Mouse (Mus musculus) intestine, embryonic 16.5 days (tissue): Measurements from ENCODE around the gene Sec61a2. TPM values are rescaled to one million over a fixed set of nuclear protein-coding genes. Genes with fewer than 3 reads are reported as not detected.
A peak's percentile ranks its signal among the peaks of the same experiment; 100 is the strongest.

Experiments
- ATAC-seq: fragments of 200-750 bp; cut with Nextera tagmentation; 2 replicates; pipeline ENCODE4 v1.8.0; 2017; ENCODE audit warnings: moderate TSS enrichment, moderate library complexity
- H3K27ac ChIP-seq: fragments of 300-500 bp; sonication (generic); 2 replicates; pipeline ENCODE4 v1.5.1; 2014; ENCODE audit warnings: mild to moderate bottlenecking, low read length
- H3K27me3 ChIP-seq: fragments of 300-500 bp; sonication (generic); replicated peaks from 2 replicates; pipeline ENCODE4 v1.6.1; 2014; ENCODE audit warnings: low read length, control low read depth, mixed read lengths; ENCODE audit not compliant: control insufficient read depth, insufficient read depth
- H3K36me3 ChIP-seq: fragments of 300-500 bp; sonication (generic); 2 replicates; pipeline ENCODE4 v1.6.1; 2014; ENCODE audit warnings: low read length, control low read depth; ENCODE audit not compliant: control insufficient read depth, insufficient read depth
- H3K4me1 ChIP-seq: fragments of 300-500 bp; sonication (generic); 2 replicates; pipeline ENCODE4 v1.6.1; 2014; ENCODE audit warnings: low read length, control low read depth, mixed read lengths; ENCODE audit not compliant: control insufficient read depth, insufficient read depth
- H3K4me2 ChIP-seq: fragments of 300-500 bp; sonication (generic); 2 replicates; pipeline ENCODE4 v1.6.1; 2014; ENCODE audit warnings: low read depth, low read length, control low read depth
- H3K4me3 ChIP-seq: fragments of 300-500 bp; sonication (generic); 2 replicates; pipeline ENCODE4 v1.5.1; 2014; ENCODE audit warnings: mild to moderate bottlenecking, low read length
- H3K9ac ChIP-seq: fragments of 300-500 bp; sonication (generic); 2 replicates; pipeline ENCODE4 v1.6.1; 2014; ENCODE audit warnings: low read depth, low read length
- H3K9me3 ChIP-seq: fragments of 300-500 bp; sonication (generic); 2 replicates; pipeline ENCODE4 v1.6.1; 2016; ENCODE audit warnings: low read length, control low read depth; ENCODE audit not compliant: control insufficient read depth
- WGBS: fragments of 180-500 bp; shearing (Covaris S2); extraction: QIAGEN DNeasy Blood & Tissue Kit; methylation state at CpG from one replicate; pipeline ENCODE4 v1.1.7; 2014; 5-methylcytosine and 5-hydroxymethylcytosine counted together
- polyA plus RNA-seq: library from polyadenylated mRNA; unstranded; fragments of >200 nt; fragmentation: Nextera tagmentation; extraction: Ambion mirVana; gene quantifications from 2 replicates; pipeline ENCODE4 v1.2.1, GENCODE M21; 2015

Sec61a2 gene
- polyA plus RNA-seq, 1 experiment from 2014 or later = 61.8 TPM

- 0 out of 2 replicates have a peak, but pooled peaks cover 3% of the 10 kb centered on the region for H3K4me1 ChIP-seq
- no peak overlapping the region for H3K4me2 ChIP-seq
- no peak overlapping the region for H3K9ac ChIP-seq
- no peak overlapping the region for H3K4me3 ChIP-seq
- H3K9me3 ChIP-seq = no peaks in the 10 kb centered on the region
- 91% methylated on average over 3 of the region's 3 CpGs for WGBS
- no peak for ATAC-seq
- H3K27ac ChIP-seq = no peak overlapping the region
- no peaks in the 10 kb centered on the region for H3K36me3 ChIP-seq
- H3K27me3 ChIP-seq = no peaks in the 10 kb centered on the region
These were observed 39.7 kb upstream of the Sec61a2 start for GRCm38 (mm10) chr2:5934936-5935335.

- Histone ChIP-seq H3K27ac (no peak overlapping the region), H3K9me3 (no peaks in the 10 kb centered on the region), H3K4me1 (0 out of 2 replicates have a peak, but pooled peaks cover 3% of the 10 kb centered on the region), H3K36me3 (no peaks in the 10 kb centered on the region), H3K4me2 (no peak overlapping the region), H3K27me3 (no peaks in the 10 kb centered on the region), H3K9ac (no peak overlapping the region), H3K4me3 (no peak overlapping the region)
- WGBS = 92% methylated on average over 5 of the region's 5 CpGs
- ATAC-seq = no peak
These were observed 36.7 kb upstream of the Sec61a2 start for GRCm38 (mm10) chr2:5931938-5932337.

- Histone ChIP-seq H3K27me3 (no peaks in the 10 kb centered on the region), H3K36me3 (no peaks in the 10 kb centered on the region), H3K4me3 (no peak overlapping the region), H3K4me2 (no peak overlapping the region), H3K4me1 (0 out of 2 replicates have a peak, but pooled peaks cover 3% of the 10 kb centered on the region), H3K27ac (peak overlapping the region; percentile 50), H3K9me3 (no peaks in the 10 kb centered on the region), H3K9ac (no peak overlapping the region)
- peak; percentile 43 for ATAC-seq
- WGBS = 82% methylated on average over 18 of the region's 18 CpGs
These were observed 35.2 kb upstream of the Sec61a2 start for GRCm38 (mm10) chr2:5930291-5931054.

GRCm38 (mm10) chr2:5929793-5930192, 34.6 kb upstream of the Sec61a2 start:
- H3K9ac ChIP-seq = no peak overlapping the region
- no peaks in the 10 kb centered on the region for H3K36me3 ChIP-seq
- 74% methylated on average over 5 of the region's 5 CpGs for WGBS
- H3K9me3 ChIP-seq = no peaks in the 10 kb centered on the region
- ATAC-seq = peak; percentile 89
- no peaks in the 10 kb centered on the region for H3K27me3 ChIP-seq
- H3K4me2 ChIP-seq = no peak overlapping the region
- H3K4me1 ChIP-seq = 0 out of 2 replicates have a peak, but pooled peaks cover 3% of the 10 kb centered on the region
- no peak overlapping the region for H3K4me3 ChIP-seq
- peak overlapping the region; percentile 50 for H3K27ac ChIP-seq

GRCm38 (mm10) chr2:5927481-5927880, 32.2 kb upstream of the Sec61a2 start:
- WGBS = 94% methylated on average over 5 of the region's 5 CpGs
- Histone ChIP-seq H3K4me2 (no peak overlapping the region), H3K36me3 (no peaks in the 10 kb centered on the region), H3K27ac (no peak overlapping the region), H3K4me3 (no peak overlapping the region), H3K9me3 (no peaks in the 10 kb centered on the region), H3K9ac (no peak overlapping the region), H3K27me3 (no peaks in the 10 kb centered on the region), H3K4me1 (0 out of 2 replicates have a peak, but pooled peaks cover 3% of the 10 kb centered on the region)
- ATAC-seq = no peak

- WGBS = 83% methylated on average over 9 of the region's 9 CpGs
- Histone ChIP-seq H3K4me1 (no peaks in the 10 kb centered on the region), H3K4me3 (no peak overlapping the region), H3K9me3 (no peaks in the 10 kb centered on the region), H3K4me2 (no peak overlapping the region), H3K27ac (no peak overlapping the region), H3K36me3 (no peaks in the 10 kb centered on the region), H3K9ac (no peak overlapping the region), H3K27me3 (no peaks in the 10 kb centered on the region)
- ATAC-seq = no peak
These were observed 28.6 kb upstream of the Sec61a2 start for GRCm38 (mm10) chr2:5923786-5924185.

GRCm38 (mm10) chr2:5922823-5923222, 27.6 kb upstream of the Sec61a2 start:
- no peak for ATAC-seq
- WGBS = 96% methylated on average over 6 of the region's 6 CpGs
- H3K9ac ChIP-seq = no peak overlapping the region
- H3K27ac ChIP-seq = no peak overlapping the region
- H3K27me3 ChIP-seq = no peaks in the 10 kb centered on the region
- no peaks in the 10 kb centered on the region for H3K36me3 ChIP-seq
- no peaks in the 10 kb centered on the region for H3K4me1 ChIP-seq
- H3K9me3 ChIP-seq = no peaks in the 10 kb centered on the region
- no peak overlapping the region for H3K4me2 ChIP-seq
- no peak overlapping the region for H3K4me3 ChIP-seq

GRCm38 (mm10) chr2:5911282-5911965, 16.2 kb upstream of the Sec61a2 start:
- no peak overlapping the region for H3K9ac ChIP-seq
- no peak for ATAC-seq

GRCm38 (mm10) chr2:5906625-5907024, 11.4 kb upstream of the Sec61a2 start:
- Histone ChIP-seq H3K36me3 (no peaks in the 10 kb centered on the region), H3K4me3 (no peak overlapping the region), H3K9me3 (no peaks in the 10 kb centered on the region), H3K9ac (no peak overlapping the region), H3K27ac (no peak overlapping the region), H3K27me3 (no peaks in the 10 kb centered on the region), H3K4me1 (no peaks in the 10 kb centered on the region), H3K4me2 (no peak overlapping the region)
- ATAC-seq = no peak
- 59% methylated on average over 3 of the region's 3 CpGs for whole genome bisulfite sequencing

More at GRCm38 (mm10) chr2:5911282-5911965, 16.2 kb upstream of the Sec61a2 start:
- Histone ChIP-seq H3K4me1 (no peaks in the 10 kb centered on the region), H3K27me3 (no peaks in the 10 kb centered on the region), H3K4me3 (no peak overlapping the region), H3K27ac (no peak overlapping the region), H3K9me3 (no peaks in the 10 kb centered on the region), H3K4me2 (no peak overlapping the region), H3K36me3 (0 out of 2 replicates have a peak, but pooled peaks cover 2% of the 10 kb centered on the region)
- WGBS = 55% methylated on average over 16 of the region's 16 CpGs
